Mouse (Mus musculus) layer of hippocampus, postnatal 25 days (tissue): Measurements from ENCODE around the gene Raly. TPM values are rescaled to one million over a fixed set of nuclear protein-coding genes. Genes with fewer than 3 reads are reported as not detected.

Source experiments
- DNase-seq, 2 experiments: peaks; one replicate each; pipeline ENCODE4 v3.0.0; 2022; ENCODE audit warnings: mixed read lengths in 2 of 2, low spot score in 1 of 2; ENCODE audit errors: extremely low spot score in 1 of 2
- total RNA-seq, 2 experiments: library from RNA; stranded (reverse); gene quantifications; 2 replicates each; pipeline ENCODE4 v1.2.3; 2021

Raly gene
- total RNA-seq, 2 experiments from 2014 or later, result 70.8 to 74.2 TPM

GRCm38 (mm10) chr2:154782361-154782760 is 8.5 kb upstream of the Raly start:
- no peak for DNase-seq

DNA sequence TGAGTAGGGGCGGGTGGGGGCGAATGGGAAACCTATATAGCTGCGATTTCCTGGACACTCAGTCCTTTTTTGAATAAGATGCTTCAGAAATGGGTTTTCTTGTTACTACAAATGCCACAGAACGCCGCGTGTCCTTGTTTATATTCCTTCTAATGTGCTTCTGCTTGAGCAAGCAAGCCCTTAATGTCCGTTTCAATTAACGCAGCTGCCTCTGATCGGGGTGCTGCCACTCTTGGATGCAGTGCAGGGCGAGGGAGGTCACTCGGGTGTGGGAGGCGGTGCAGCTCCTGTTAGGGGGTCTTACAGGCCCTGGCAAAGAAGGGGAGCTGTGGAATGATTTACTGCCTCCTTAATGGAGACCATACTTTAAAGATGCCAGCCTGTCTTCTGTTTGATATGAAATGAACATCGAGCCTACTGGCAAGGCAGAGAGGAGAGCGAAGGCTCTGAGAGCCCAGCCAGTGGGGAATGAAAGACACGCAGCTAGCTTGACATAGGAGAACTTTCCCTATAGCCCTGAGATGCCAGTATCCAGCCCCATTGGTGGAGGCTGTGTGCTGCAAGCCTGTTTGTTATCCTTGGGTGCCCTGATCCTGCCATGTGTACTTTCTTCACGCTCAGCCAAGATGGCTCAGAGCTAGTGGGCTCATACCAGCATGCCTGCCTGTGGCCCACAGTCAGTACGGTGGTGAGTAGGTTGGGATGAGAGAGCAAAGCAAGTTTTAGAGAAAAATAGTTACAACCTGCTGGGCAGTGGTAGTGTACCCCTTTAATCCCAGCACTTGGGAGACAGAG is 7.8 kb upstream of the Raly start:
- no peak for DNase-seq

DNA sequence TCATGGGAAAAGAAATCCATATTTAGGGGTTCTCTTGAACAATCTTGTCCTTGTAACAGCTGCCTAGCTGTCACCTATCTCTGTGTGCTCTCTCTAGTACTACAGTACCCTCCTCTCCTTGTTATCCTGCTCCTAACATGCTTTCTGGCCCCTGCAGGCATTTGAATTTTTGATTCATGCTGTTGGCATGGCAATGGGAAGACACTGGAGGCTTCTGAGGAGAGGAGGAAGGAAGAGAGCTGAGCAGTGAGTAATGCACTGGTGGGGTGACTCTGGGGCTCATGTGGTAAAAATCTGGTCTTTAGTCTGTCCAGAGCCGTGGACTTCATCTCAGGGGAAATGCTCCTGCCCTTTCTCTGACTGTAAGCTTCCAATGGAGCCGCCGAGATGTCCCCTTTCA is 5.6 kb upstream of the Raly start:
- no peak for DNase-seq

DNA sequence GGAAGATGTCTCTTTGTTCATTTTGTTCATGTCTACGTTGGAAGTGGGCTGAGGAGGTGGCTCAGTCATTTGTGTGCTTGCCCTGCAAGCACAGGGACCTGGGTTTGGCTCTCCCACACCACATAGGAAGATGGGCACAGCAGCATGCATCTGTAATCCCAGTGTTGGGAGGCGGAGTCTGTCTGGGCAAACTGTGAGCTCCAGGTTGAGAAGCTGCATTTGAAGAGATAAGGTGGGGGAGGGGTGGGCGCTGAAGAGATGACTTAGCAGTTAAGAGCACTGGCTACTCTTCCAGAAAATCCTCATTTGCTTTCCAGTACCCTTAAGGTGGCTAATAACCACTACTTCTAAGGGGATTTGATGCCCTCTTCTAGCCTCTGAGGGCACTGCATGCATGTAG is 4.7 kb upstream of the Raly start:
- DNase-seq, result no peak

DNA sequence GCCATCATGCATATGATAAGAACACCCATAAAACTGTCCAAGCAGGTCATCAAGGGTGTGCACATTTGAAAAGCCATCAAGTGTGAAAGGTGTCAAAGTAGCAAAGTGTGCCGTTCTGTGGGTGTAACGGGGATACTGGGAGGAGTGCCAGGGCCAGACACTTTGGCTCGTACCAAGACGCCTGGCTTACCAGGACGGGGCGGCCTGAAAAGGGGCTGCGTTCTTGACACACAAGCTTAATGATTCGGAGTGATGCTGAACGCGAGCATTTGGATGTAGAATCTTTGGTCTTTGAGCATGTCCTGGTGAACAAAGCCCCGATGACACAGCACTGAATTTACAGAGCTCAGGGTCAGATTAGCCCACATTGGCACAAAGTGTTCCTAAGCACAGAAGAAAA is 4.1 kb upstream of the Raly start:
- DNase-seq, result no peak

DNA sequence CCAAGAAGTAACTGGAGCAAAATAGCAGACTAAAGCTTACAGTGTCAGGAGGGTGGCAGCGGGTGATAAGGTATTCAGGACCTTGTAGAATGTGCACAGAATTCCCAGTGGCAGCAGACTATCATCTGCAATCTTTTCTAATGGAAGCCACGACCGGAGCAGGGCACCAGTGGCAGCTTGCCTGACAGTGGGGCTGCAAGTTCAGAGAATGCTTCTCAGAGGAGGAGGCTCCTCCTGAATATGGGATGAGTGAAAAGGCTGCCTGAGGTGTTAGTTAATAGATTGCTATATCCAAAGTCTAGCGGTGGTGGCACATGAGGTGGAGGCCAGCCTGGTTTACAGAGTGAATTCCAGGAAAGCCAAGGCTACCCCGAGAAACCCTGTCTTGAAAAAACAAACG is 1.5 kb upstream of the Raly start:
- DNase-seq, result no peak

DNA sequence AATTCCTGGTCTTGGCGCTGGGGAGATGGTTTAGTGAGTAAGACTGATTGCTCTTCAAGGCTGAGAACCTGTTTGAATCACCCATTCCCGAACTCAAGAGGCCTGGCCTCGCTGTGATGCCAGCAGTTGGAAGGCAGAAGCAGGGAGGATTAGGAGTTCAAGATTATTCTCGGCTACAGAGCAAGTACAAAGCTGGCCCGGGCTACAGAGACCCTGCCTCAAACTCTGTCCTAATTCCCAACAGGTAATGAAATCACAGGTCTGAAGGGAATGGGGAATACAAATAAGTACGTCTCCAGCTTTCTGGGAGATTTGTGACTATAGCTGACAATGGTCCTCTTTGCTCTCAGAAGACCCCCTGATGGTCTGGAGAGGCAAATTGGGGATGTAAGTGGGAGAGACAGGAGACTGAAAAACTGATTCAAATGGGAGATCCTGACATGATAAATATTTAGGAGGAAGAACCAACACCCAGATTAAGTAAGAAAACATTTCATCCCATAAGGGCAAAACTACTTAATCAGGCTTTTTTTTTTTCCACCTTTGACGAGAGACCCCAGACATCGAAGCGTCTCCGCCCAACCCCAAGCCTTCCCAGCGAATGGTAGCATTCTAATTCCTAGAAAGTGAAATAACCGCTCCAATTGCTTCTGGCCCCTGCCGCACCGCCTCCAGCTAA is 780 bp upstream of the Raly start:
- no peak for DNase-seq

DNA sequence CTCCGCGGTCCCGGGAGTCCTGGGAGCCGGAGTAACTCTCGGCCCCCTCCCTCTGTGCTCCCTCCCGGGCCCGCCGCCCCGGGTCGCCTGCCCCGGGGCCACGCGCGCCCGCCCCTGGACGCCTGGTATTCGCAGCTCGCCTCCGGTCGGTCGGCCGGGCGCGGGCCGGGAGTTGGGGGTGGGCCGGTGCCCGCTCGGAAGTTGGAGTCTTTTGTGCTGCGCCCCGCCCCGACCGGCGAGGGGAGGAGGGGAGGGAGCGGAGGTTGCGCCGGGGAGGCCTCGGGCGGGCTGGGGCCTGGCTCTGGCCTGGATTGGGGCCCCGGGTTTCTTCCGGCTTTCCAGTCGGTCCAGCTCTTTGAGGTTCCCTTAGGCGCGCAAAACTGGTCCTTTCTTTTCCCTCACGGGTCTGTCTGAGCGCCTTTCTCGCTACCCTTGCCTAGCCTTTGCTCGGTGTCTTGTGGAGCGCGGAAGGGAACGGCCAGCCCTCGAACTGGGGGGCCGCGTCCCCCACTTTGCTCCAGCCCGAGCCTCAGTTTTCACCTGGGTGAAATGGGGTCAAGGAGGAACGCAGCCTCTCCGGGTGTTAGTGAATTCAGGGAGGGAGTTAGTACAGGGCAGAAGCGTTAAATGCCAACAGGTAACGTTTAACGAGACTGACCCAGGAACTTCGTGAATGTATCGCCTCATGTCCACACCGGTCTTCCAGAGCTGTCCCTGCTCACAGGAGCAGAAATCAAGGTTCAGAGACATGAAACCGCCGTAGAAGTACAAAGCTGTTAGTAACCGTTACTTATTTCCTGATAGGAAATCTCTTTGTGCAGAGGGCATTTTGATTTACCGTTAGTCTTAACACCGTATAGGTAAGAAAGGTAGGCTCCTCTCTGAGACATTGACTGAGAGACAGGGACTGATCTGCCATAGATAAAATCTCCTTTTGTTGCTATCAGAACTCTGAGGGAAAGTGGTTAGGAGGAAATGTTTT is 1.1 kb downstream of the Raly start:
- DNase-seq, result peak; percentile 38 to 40

DNA sequence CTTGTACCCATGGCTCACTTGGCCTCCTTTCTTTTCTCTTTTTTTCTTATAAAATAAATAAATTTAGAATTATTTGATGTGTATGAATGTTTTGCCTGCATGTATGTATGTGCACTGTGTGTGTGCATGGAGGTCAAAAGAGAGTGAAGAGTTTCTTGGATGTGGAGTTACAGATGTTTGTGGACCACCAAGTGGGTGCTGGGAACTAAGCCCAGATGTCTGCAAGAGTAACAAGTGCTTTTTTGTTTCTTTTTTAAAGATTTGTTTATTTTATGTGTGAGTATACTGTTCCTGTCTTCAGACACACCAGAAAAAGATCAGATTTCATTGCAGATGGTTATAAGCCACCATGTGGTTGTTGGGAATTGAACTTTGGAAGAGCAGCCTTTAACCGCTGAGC is 12.5 kb downstream of the Raly start:
- DNase-seq, result no peak

DNA sequence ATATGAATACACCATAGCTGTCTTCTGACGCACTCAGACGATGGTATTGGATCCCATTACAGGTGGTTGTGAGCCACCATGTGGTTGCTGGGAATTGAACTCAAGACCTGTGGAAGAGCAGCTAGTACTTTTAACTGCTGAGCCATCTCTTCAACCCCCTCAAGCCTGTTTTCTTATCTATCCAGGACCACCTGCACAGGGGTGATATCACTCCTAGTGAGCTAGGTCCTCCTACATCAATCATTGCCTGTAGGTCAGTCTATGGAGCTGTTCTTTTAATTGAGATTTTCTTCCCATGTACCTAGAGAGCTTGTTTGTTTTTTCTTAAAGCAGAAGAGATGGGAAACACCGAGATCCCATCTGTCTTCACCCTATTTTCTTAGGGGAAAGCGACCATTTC is 12.9 kb downstream of the Raly start:
- no peak for DNase-seq

DNA sequence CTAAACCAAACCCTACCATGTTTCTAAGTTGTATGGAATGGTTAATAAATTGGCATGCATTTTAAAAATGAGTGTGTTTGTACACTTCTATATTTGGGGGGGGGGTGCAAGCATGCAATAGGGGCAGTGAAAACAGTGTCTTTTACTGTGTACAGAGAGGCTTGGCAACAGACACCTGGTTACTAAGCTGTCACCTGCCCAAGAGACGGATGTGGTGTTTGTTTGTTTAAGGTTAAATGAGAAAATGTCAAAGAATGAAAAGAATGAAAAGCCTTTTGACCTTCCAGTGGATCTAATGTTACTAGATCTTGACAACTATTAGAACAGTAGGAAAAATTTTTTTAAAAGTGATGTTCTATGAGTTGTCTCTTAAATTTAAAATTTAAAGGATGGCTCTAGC is 16.8 kb downstream of the Raly start:
- no peak for DNase-seq

DNA sequence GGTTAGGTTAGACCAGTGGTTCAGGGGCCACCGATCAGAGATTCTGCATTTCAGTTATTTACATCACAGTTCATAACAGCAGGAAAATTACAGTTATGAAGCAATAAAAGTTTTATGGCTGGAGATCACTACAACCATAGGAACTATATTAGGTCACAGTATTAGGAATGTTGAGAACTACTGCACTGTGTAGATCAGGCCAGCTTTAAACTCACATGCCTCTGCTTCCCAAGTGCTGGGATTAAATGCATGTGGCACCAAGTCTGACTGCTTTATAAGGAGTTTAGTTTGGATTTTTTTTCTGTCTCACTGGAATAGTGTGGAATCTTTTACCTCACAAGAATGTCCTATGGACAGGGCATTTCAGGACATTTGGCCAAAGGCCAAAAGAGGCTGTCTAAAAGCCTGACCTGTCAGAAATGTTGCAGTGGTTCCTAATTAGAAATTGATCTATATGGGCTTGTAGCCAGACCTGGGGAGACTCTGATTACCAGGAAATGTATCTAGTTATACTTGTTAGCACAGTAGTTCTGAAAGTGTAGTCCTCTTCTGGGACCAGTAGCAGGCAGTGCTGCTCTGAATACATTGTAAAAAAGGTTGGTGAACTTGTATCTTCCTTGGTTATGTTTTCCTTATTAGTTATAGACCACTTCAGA is 18.3 kb downstream of the Raly start:
- no peak for DNase-seq

DNA sequence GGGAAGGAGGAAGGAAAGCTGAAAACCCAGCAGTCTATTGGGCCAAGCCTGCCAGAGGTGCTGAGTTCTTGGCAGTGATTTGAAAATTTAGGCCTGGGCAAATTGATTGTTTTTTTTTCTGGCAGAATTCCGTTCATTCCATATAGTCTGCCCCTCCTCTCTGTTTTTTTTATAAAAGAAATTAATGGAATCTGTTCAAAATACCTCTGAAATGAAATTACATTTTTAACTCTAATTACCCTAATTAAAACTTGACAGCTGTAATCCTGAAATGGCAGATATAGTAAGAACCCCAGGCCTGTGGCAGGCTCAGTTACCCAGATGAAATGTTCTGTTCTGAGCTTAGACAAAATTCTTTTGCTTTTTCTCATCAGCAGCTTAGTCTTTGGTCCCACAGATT is 19.9 kb downstream of the Raly start:
- DNase-seq, result no peak

- DNase-seq, result no peak
Observed at GRCm38 (mm10) chr2:154813426-154813825, 22.5 kb downstream of the Raly start.

GRCm38 (mm10) chr2:154817089-154817488 is 26.2 kb downstream of the Raly start:
- DNase-seq, result no peak

DNA sequence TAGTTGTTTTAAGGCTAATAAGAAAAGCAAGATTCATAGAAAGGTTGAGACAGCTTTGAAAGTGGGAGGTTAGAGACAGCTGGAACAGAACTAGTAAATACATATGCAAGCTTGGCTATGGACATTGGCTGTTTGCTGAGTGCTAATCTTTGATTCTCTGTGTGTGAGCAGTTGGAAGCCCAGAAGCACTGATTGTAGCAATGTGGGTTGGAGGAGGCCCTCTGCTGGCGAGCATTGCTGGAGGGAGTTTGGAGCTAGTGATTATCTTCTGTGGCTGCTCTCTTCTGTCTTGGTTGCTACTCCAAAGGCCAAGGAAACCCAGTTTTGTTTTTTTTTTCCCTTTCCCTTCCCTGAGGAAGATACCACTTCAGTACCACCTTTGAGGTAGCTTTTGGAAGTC is 26.9 kb downstream of the Raly start:
- DNase-seq, result peak; percentile 16 to 61

GRCm38 (mm10) chr2:154818599-154818998 is 27.7 kb downstream of the Raly start:
- DNase-seq, result no peak

GRCm38 (mm10) chr2:154820346-154820745 is 29.4 kb downstream of the Raly start:
- DNase-seq, result no peak

- DNase-seq, result no peak
Observed at GRCm38 (mm10) chr2:154826054-154826538, 35.2 kb downstream of the Raly start.

GRCm38 (mm10) chr2:154827521-154827920 is 36.6 kb downstream of the Raly start:
- no peak for DNase-seq
